Mouse (Mus musculus): ENCODE measurements around the gene Eomes.

Gene Eomes

DNA sequence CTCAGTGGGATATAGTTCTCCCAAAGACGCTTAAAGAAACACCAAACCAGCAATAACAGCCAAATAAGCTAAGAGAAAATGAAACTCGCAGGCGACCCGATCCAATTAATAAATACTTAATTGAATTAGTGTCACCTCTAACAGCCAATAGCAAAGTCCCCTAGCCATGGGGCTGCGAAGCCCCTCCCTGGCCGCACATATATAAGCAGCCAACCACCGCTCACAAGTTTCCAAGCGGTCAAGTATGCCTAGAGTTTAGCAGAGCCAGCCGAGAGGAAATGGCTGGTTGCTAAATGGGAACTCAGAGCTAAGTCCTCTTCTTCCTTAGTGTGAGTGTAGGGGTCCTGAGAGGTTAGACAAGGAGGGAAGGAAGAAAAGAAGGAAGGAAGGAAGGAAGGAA, at the start of gene Eomes:
TSS of gene Eomes (plus strand) at position 252 of the 400 bp plus-strand sequence.
- no peak for DNase-seq (ENCODE audit: low read depth, low spot score)

DNA sequence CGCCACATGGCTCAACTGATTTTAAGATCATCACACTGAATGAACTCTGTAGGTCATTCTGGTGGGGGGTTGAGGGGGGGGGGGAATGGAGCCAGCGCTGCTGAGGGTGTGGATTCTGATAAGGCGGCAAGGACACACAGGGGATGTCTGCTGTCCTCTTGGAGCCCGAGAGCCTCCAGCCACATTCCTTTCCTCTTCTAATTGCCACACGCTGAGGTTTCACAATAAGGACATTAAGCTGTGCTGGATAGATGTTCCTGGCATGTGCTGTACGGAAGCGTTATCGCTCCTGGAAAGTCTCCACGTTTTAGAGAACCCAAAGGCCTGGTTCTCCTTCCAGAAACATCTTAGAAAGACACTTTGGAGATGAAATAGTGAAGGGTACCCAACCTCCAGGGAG, 33.2 kb upstream of the Eomes start:
- no peak for DNase-seq (ENCODE audit: low read depth, low spot score)

DNA sequence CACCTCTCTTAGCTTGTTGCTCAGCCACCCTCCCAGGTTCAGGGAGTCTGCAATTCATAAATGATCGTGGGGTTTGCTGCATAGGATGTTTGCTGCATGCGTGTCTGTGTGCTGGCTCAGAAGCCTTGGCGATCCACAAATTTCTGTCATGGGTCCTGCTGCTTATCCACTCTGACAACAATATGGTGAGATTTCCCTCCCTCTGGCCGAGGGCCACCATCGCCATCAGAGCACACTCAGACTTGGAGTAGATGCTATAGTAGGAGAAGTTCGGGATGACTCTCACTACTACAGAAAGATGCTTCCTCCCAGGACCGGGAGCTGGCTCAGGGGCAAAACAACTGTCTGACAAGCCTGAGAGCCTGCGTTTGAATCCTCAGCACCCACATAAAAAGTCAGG, 28.7 kb upstream of the Eomes start:
- no peak for DNase-seq (ENCODE audit: low read depth, low spot score)

DNA sequence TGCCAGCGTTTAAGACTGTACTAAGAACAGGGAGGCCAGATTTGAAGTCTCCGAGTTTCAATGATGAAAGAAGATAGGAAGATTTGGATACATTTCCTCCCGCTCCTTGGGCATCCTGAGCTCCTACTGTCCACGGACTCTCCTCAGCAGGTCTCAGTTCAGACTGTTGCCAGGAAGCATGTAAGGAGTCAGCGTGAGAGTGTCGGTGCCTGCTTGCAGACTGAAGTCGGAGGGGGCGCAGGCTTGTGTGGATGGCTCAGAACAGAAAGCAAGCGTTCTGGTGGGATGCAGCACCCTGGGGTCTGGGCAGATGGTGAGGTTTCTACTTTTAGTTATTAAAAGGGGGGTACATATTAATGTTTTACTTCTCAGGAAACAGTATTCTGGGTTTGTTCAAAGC, 24.6 kb upstream of the Eomes start:
- no peak for DNase-seq (ENCODE audit: low read depth, low spot score)

DNA sequence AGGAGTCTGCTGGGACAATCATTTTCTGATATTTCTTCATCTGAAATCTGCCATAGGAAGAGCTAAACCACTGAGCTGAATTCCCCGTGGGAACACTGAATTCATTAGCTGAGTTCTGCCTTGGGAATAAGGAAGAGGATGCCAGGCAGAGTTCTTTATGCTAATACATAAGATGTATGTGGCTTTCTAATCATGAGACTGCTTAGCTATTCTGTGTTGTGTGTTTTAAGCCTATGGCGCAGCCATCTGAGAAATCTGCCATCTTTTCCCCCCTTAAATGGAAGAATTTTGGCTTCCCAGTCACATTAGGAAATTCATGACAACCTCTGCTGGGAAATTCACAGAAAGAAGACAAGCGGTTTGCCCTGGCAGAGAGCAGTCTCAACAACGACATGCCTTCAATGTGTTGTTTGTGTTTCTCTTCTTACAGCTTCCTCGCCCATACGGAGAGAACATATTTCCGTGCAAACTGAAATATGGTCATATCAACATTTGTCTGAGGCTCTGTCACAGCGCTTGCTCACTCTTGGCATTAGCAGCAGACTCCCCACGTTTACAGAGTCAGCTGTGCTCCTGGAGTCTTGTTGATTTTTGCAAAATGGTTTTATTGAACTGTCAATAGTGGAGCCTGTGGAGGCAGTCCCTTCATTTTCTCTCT, 22.7 kb upstream of the Eomes start:
- DNase-seq (ENCODE audit: low read depth, low spot score): no peak

DNA sequence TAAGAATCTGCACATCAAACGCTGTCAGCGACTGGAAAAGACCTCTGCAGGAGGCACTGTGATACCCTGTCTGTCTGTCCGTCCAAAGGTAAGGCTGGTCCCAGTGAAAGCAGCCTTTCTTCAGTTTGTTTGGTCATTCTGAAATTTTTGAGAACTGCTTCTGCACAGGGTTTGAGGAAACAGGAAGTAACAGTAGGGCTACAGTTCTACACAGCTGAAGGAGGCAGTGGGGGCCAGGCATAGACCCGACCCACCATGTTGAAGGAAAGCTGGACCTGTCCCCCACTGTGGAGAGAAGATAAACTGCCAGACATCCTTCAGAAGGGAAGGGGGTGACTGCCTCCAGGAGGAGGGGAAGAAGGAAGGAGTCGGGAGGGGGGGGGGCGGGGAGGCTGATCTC, 21.6 kb upstream of the Eomes start:
- DNase-seq (ENCODE audit: low read depth, low spot score): no peak

DNA sequence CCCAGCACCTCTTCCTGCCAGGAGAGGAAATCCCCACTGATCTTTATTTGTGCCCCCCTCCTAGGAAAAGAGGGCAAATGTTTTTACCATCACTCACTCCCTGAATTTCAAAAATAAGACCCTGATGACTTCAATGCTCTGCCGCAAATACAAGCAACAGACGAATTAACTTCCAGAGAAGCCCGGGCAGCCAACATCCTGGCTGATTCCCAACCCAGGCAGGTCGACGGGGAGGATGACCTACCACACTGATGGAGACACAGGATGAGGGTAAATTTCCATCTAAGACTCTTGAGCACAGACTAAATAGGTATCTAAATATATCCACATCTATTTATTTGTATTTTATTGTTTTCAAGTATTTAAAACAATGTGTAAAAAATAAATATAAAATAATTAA, 20.0 kb upstream of the Eomes start:
- DNase-seq (ENCODE audit: low read depth, low spot score): no peak

DNA sequence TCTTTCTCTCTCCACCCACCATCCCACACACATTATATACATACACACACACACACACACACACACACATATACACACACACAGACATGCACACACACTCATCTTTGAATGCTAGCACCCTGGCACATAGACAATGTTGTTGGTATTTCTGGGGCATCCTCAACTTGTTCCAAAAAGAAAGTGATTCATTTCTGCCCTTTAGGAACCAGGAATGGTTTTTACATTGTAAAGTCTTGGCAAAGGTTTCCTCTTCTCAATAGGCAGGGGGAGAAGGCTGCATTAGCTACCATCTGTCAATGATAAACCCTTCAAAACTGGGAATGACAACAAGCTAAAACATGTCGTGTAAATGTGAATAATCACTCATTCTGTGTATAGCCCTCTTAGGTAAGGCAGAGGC, 14.0 kb upstream of the Eomes start:
- no peak for DNase-seq (ENCODE audit: low read depth, low spot score)

DNA sequence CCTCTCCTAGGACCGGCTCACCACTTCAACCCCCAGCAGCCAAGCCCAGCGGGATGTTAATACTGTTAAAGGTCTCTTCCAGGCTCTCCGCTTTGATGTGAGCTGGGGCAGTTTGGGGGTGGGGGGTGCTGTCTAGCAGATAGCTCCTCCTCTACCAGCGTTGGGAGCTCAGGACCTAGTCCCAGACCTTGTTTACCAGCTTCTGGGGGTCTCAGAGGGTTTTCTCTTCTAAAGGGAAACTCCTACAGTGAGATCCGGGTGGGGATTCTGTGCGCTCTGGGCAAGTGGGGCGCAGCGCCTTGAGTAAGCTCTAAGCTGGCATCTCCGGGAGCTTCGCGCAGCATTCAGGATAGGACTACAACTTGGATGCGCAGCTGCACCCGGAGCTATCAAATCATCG, 9.7 kb upstream of the Eomes start:
- no peak for DNase-seq (ENCODE audit: low read depth, low spot score)

DNA sequence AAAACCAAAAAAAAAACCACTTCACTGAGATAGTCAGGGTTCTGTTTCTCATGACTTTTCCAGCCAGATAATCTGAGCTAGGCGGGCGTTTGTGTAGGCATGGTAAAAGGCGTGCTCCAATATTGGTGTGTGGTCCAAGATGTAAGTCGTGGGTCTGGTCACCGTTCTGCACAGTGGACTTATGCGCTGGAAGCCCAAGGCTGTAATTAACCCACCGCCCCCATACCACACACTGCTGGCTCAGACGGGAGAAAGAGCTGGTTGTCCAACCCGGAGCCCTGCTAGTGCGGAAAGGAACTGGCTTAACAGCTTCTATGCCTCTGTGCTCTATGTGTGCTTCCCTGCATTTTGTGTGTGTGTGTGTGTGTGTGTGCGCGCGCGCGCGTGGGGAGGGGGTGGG, 8.7 kb upstream of the Eomes start:
- DNase-seq (ENCODE audit: low read depth, low spot score): no peak

DNA sequence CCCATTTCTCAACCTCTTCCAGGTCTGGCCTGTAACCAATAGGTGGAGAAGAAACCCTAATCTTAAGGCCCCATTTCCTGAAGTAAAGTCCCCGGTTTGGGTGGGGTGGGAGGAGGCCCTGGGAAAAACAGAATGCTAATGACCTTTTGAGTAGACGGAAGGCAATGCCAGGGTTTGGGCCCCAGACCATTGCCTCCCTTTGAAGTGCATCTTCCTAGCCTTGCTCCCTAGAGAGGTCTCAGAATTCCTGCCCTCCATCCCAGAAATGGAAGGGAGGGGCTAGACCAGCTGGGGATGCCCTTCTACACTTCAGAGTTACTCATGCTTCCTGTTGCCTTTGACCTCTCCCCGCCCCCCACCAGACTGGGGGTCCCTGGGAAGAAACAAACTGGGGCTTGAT, 6.7 kb upstream of the Eomes start:
- no peak for DNase-seq (ENCODE audit: low read depth, low spot score)

DNA sequence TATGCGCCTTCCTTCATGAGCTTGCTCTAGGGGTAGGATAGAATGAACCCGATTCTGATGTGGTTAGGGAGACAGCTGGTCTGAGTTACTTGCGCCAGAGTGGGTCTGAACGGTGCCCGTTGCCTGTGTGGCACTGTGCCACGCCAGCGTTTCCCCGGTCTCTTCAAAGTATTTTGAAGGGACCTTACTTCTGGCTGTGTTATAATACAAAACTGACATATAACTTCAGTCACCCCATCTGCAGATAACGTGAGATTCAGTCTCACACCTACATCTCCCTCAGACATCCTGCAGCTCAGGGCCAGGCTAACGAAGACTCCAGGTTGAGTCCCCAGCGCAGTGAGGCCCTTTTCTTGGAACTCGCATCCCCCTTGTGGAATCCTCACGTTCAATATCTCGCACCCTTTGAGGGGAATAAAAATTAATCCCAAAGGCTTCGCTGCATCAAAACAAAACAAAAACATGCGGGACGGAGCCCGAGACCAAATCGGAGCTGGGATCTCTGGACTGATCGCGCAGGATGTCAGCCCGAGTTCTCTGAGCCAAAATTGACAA, 1.7 kb upstream of the Eomes start:
- no peak for DNase-seq (ENCODE audit: low read depth, low spot score)

DNA sequence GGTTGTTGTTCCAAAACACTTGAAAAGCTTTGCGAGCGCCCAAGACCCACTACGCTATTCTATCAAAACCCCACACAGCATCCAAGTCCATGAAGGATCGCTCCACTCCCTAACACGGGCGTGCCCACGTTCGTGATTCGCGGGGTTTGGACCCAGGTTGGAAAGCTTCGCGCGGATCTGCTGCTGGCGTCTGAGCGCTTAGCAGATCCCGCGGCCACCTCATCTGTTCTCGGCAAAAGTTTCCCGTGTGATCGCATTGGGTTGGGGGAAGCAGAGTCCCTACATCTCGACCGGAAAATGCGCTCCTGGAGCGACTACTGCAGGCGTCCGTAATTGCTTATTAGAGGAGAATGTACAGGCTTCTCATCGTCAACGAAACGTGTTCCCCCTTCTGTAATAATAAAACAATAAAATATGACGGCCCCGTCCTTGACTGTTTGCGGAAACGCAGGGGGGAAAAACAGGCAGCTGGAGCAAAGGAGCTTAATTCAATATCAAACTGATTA, 1.2 kb upstream of the Eomes start:
- DNase-seq (ENCODE audit: low read depth, low spot score): no peak

DNA sequence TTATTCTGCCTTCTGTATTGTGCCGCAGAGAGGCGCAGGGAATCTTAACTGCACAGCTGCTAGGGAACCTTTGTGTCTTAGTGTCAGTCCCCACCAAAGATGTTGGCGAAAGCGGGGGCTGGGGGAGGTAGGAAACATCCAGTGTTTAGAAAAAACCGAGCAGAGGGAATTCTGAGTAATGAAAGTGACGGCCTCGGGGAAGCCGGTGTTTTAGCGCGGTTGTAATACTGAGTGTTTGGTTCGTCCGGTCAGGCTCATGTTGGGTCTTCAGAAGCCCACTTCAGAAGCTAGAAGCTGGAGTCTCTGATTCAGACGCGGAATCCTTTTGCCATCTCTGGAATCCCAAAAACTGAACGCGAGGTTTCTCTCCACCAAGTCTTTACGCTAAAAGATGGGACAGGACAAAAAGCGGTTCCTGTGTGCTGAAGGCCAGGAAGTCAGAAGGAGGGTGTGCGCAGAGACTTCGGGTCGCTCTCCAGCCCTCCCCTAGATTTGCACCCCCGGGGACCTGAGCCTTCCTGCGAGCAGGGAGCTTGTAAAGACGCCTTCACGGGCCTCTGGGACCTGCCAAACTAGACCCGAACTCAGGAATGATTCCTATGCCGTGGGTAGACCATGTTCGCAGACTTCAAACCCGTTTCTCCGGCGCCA, 606 bp upstream of the Eomes start:
- no peak for DNase-seq (ENCODE audit: low read depth, low spot score)

DNA sequence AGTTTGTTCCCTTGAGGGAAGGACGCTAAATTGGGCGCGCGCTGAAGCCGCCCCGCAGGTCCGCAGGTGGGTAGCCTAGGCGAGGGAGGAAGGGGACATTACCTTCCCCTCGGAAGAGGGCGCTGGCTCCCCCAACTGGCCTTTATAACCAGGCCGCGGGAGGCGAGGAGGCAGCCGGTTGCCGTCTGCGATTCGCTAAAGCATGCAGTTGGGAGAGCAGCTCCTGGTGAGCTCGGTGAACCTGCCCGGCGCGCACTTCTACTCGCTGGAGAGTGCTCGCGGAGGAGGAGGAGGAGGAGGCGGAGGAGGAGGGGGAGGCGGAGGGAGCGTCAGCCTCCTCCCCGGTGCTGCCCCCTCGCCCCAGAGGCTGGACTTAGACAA, 436 bp downstream of the Eomes start:
- DNase-seq (ENCODE audit: low read depth, low spot score): no peak

DNA sequence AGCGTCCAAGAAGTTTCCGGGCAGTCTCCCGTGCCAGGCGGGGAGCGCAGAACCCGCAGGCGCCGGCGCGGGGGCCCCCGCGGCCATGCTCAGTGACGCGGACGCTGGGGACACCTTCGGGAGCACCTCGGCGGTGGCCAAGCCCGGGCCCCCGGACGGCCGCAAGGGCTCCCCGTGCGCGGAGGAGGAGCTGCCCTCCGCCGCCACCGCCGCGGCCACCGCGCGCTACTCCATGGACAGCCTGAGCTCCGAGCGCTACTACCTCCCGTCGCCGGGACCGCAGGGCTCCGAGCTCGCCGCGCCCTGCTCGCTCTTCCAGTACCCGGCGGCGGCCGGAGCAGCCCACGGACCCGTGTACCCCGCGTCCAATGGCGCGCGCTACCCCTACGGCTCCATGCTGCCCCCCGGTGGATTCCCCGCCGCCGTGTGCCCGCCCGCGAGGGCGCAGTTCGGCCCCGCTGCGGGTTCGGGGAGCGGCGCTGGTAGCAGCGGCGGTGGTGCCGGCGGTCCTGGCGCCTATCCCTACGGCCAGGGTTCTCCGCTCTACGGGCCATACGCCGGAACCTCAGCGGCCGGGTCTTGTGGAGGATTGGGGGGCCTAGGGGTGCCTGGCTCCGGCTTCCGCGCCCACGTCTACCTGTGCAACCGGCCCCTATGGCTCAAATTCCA, 961 bp downstream of the Eomes start:
- DNase-seq (ENCODE audit: low read depth, low spot score): no peak

DNA sequence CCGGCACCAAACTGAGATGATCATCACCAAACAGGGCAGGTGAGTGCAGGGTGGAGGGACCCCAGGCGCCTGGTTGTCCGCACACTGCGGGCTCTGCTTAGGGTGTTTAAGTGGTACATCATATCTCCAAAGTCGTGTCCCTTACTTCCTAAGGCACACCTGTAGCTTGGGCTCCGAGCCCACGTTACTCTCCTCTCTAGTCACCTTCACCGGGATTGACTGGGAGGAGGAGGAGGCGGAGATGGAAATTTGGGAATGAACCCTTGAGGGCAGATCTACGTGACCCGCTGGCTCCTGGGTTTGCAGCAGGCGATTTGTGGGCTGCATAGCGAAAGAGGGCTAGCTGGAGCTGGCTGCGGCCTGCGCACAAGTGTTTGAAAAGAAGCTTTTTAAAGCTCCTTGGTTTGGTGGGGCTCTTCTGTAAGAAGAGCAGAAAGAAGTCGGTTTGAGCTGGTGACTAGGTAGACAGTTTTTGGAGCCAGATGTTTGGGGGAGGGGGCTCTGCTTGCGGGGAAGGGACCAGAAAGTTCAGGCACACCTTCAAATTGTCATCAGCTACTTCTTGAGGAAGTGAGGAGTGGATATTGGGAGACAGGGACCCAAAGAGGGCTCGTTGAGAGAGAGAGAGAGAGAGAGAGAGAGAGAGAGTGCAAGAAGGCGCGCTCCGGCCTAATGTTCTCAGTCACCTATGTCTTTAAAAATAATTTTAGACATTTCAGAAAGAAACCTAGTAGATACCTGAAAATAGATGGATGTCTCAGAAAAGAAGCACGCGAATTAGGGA, 1.7 kb downstream of the Eomes start:
- DNase-seq (ENCODE audit: low read depth, low spot score): no peak

DNA sequence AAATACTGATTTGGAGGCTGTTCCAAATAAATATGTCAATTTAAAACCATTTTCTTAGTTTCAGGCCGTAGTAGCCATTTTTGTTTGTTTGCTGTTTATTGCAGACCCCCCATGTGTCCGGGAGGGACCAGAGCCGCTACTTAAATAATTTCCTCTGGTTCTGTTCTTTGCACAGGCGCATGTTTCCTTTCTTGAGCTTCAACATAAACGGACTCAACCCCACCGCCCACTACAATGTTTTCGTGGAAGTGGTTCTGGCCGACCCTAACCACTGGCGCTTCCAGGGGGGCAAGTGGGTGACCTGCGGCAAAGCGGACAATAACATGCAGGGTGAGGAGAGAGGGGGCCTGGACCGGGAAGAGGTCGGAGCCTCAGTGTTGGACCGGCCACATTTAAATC, 2.3 kb downstream of the Eomes start:
- no peak for DNase-seq (ENCODE audit: low read depth, low spot score)

DNA sequence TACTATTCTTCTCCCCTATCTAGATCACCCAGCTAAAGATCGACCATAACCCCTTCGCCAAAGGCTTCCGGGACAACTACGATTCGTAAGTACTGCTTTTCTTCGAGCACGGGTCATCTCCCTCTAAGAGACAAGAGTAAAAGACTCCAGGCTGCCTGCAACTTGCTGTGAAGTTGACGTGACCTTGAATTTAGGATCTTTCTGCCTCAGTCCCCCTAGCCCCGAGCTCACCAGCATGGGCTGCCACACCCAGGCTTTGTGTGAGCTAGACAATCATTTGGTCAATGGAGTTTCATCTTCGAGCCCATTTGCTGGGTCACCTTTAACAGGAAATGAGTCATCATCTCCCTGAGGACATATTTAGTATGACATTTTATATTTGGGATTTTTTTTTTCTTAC, 4.2 kb downstream of the Eomes start:
- DNase-seq (ENCODE audit: low read depth, low spot score): no peak

DNA sequence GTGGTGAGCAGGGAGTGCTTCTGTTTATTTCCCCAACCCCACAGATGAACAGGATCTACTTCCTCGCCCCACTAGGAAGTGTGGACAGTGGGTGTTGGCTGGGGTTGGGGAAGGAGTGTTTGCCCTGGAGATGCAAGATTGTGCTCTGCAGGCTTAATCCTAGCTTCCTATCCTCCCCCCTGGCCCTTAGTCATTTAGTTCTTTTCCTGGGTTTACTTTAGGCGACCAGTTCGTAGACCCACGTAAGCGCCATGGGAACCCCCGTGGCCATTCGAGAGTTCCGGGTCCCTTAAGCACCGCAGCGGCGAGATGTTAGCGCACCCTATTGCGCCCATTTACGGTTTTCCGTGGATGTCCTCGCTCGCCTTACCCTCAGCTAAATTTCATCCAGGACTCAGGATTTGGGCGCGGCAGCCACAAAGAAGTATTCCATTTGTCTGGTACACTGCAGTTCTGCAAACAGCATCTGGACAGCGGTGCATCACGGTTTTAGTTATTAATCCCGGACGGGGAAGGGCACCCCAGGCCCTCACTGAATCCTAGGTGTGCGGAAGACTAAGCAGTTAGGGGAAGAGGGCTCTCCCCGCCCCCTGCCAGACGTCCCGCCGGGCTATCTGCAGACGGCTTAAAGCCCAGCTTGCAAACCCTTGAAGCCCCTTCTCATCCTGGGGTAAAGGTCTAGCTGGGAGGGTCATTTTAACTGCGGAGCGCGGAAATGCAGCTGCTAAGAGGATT, 8.5 kb downstream of the Eomes start:
- no peak for DNase-seq (ENCODE audit: low read depth, low spot score)

DNA sequence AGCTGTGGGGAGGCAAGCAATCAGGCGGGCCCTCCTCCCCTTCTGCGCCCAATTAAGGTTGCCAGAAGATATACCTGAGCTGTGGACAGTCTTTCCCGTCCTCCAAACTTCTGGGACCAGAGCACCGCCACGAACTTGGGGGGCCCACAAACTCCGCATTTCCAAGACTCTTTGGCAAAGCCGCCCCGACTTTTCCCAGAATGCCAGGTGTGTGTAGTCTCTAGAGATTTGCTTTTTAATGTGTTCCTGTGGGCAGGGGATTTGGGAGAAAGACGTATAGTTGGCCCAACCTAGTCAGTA, 9.0 kb downstream of the Eomes start:
- no peak for DNase-seq (ENCODE audit: low read depth, low spot score)

DNA sequence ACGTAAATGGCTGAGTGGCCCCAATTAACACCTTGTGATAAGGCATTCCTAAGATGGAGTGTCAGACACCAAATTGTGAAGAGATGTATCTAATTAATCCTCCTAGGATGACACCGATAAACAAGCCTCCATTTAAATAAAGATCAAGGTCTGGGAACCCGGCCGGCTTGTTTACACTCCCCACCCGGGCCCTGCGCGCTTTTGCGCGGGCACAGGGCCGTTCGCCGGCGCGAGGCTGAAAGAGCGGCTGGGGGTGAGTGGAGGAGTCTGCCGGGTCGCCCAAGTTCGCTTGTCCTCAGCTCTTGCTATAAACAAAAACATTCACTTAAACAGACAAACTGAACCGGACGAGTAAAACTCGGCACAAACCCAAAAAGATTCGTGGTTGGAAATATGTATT, 9.6 kb downstream of the Eomes start:
- no peak for DNase-seq (ENCODE audit: low read depth, low spot score)
